Mouse (Mus musculus) intestine, embryonic 15.5 days (tissue): ENCODE data around the gene Ccdc102a. TPM values are rescaled to one million over a fixed set of nuclear protein-coding genes. Genes with fewer than 3 reads are reported as not detected.

Experiments used
- ATAC-seq: fragments of 200-750 bp; cut with Nextera tagmentation; 2 replicates; pipeline ENCODE4 v1.8.0; 2017; ENCODE audit warnings: moderate TSS enrichment, moderate library complexity
- H3K27ac ChIP-seq: fragments of 300-500 bp; sonication (generic); 2 replicates; pipeline ENCODE4 v1.5.1; 2015; ENCODE audit warnings: mild to moderate bottlenecking, inconsistent platforms
- H3K27me3 ChIP-seq: fragments of 300-500 bp; sonication (generic); replicated peaks from 2 replicates; pipeline ENCODE4 v1.6.1; 2015; ENCODE audit warnings: inconsistent platforms
- H3K36me3 ChIP-seq: fragments of 300-500 bp; sonication (generic); 2 replicates; pipeline ENCODE4 v1.6.1; 2015; ENCODE audit warnings: inconsistent platforms
- H3K4me1 ChIP-seq: fragments of 300-500 bp; sonication (generic); replicated peaks from 2 replicates; pipeline ENCODE4 v1.6.1; 2015; ENCODE audit warnings: inconsistent platforms
- H3K4me2 ChIP-seq: fragments of 300-500 bp; sonication (generic); replicated peaks from 2 replicates; pipeline ENCODE4 v1.6.1; 2015; ENCODE audit warnings: mild to moderate bottlenecking, inconsistent platforms
- H3K4me3 ChIP-seq: fragments of 300-500 bp; sonication (generic); replicated peaks from 2 replicates; pipeline ENCODE4 v1.5.1; 2015; ENCODE audit warnings: inconsistent platforms
- H3K9ac ChIP-seq: fragments of 300-500 bp; sonication (generic); 2 replicates; pipeline ENCODE4 v1.6.1; 2015; ENCODE audit warnings: inconsistent platforms
- H3K9me3 ChIP-seq: fragments of 300-500 bp; sonication (generic); 2 replicates; pipeline ENCODE4 v1.6.1; 2016; ENCODE audit warnings: inconsistent platforms
- WGBS: fragments of 180-500 bp; shearing (Covaris S2); methylation state at CpG from one replicate; pipeline ENCODE4 v1.1.7; 2015; 5-methylcytosine and 5-hydroxymethylcytosine counted together
- polyA plus RNA-seq: library from polyadenylated mRNA; unstranded; fragments of >200 nt; fragmentation: Nextera tagmentation; extraction: Ambion mirVana; gene quantifications from 2 replicates; pipeline ENCODE4 v1.2.1, GENCODE M21; 2015

Ccdc102a gene
- polyA plus RNA-seq, 1 experiment from 2014 or later = 20.7 TPM

DNA sequence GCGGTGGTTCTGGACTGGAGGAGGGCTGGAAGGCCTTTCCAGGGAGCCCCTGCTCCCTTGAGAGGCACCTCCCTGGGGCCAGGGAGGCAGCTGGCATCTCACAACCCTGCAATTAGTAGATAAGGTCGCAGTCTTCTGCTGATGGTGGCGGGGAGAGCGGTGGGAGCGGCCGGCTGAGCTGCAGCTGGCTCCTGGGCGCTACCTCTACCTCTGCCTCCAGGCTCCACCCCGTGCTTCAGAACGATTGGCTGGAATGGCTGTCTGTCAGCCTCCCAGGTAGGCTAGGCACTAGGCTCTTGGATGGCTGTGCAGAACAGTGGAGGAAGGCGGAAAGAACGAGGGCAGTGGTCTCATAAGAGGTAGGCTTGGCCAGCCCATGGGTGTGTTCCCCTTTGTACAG, 18.6 kb downstream of the Ccdc102a start:
- Histone ChIP-seq H3K27me3 (no peaks in the 10 kb centered on the region), H3K9ac (no peak overlapping the region), H3K4me2 (peak overlapping the region; percentile 52), H3K36me3 (peaks cover 2% of the 10 kb centered on the region; the same call in 1 of the 2 replicates), H3K9me3 (no peaks in the 10 kb centered on the region), H3K4me1 (peaks cover 33% of the 10 kb centered on the region), H3K27ac (peak overlapping the region; percentile 73), H3K4me3 (peak overlapping the region; percentile 15; the same call in 1 of the 2 replicates)
- WGBS = 13% methylated on average over 11 of the region's 11 CpGs
- peak; percentile 93 for ATAC-seq

DNA sequence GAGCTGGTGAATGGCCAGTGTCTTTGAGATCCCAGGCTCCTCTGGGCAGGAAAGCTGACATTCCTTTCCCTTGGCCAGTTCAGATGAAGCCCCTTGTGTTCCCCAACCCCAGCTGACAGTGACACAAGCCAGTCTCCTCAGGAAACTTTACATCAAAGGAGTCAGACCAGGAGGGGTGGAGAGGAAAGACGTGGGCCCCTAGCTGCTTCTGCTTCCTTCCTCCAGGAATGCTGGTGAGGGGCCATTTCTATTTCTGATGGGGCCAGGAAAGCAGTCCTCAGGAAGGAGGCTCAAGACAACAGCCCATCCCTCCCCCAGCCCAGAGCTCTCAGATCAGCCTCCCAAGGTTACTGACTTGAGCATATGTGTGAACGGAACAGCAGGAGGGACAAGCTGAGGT, 25.0 kb downstream of the Ccdc102a start:
- 0 out of 2 replicates have a peak, but pooled peaks cover 11% of the 10 kb centered on the region for H3K4me1 ChIP-seq
- ATAC-seq = peak; percentile 24; the same call in 1 of the 2 replicates
- H3K4me2 ChIP-seq = no peak overlapping the region
- no peaks in the 10 kb centered on the region for H3K9me3 ChIP-seq
- H3K4me3 ChIP-seq = no peak overlapping the region
- no peak overlapping the region for H3K9ac ChIP-seq
- 21% methylated on average over 2 of the region's 2 CpGs for WGBS
- H3K27ac ChIP-seq = no peak overlapping the region
- no peaks in the 10 kb centered on the region for H3K36me3 ChIP-seq
- no peaks in the 10 kb centered on the region for H3K27me3 ChIP-seq

DNA sequence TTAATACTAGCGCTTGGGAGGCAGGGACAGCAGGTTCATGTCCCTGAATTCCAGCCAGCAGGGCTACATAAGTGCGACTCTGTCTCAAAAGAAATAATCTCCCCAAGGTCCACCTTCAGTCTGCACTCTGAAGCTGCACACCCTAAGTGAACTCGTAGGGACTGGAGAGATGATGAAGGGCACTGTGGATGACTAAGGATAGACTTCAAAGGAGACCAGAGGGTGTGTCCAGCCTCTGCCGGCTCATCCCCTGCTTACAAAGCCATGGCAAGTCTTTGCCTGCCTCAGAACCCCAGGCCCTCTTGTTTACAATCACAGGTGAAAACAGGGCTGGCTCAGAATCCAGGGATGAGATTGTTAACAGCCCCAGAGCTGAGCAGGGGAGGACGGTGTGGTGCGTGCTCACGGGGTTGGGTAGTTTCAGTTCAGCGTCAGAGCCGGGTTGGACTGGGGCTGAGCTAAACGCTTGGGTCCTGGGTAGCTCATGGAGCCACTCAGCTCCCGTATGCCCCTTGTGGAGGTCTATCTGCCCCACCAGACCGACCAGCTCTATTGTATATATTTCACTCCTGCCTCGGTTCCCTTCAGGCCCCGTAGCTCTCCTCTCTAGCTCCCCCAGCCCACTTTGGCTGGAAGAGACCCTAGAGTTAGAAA, 29.4 kb downstream of the Ccdc102a start:
- H3K4me3 ChIP-seq = no peak overlapping the region
- ATAC-seq = 0 out of 2 replicates have a peak, but pooled peaks have one; percentile 50
- no peak overlapping the region for H3K27ac ChIP-seq
- H3K36me3 ChIP-seq = no peaks in the 10 kb centered on the region
- 26% methylated on average over 14 of the region's 14 CpGs for WGBS
- peak overlapping the region; percentile 42 for H3K4me2 ChIP-seq
- H3K4me1 ChIP-seq = 0 out of 2 replicates have a peak, but pooled peaks cover 11% of the 10 kb centered on the region
- no peaks in the 10 kb centered on the region for H3K27me3 ChIP-seq
- H3K9ac ChIP-seq = no peak overlapping the region
- H3K9me3 ChIP-seq = no peaks in the 10 kb centered on the region

DNA sequence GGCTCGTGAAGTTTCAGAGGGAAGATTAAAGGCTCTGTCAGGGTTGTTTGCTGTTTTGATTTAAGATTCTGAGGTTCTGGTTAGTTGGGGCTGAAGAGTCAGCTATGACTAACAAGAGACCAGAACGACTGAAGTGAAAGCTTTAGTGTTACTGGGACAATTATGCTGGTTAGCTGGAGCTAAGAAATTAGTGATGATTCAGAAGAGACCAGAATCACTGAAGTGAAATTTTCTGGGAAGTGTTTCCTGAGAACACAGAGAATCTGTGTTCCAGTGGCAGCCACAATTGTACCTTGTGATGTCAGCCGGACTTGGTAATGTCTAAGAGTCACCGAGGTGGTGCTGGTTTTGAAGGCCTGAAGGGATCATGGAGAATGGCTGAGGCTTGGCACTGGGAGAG, 37.2 kb downstream of the Ccdc102a start:
- ATAC-seq = no peak
- 61% methylated on average over 4 of the region's 4 CpGs for WGBS
- Histone ChIP-seq H3K27ac (no peak overlapping the region), H3K4me1 (peaks cover 6% of the 10 kb centered on the region), H3K27me3 (no peaks in the 10 kb centered on the region), H3K36me3 (no peaks in the 10 kb centered on the region), H3K9me3 (no peaks in the 10 kb centered on the region), H3K9ac (no peak overlapping the region; the same call in 1 of the 2 replicates), H3K4me3 (no peak overlapping the region), H3K4me2 (no peak overlapping the region)

DNA sequence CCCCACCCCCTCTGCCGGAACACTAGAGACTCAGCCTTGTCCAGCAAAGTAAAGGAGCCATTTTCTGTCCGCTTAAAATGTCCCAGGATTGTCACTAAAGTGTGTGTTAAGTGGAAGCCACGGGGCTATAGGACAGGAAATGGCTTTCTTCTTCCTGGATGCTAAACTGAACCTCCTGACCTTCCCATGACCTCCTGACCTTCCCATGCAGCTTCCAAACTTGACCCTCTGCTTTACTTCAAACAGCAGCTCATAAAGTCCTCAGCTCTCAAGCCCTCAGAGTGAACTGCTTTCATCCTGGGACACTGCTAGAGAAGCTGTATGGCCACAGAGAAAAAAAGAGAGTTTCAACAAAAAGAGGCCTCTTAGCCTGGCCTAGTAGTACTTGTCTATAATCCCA, 41.1 kb downstream of the Ccdc102a start:
- H3K4me2 ChIP-seq = peak overlapping the region; percentile 72
- peak overlapping the region; percentile 36; the same call in 1 of the 2 replicates for H3K27ac ChIP-seq
- no peaks in the 10 kb centered on the region for H3K27me3 ChIP-seq
- H3K4me1 ChIP-seq = peaks cover 24% of the 10 kb centered on the region
- H3K9me3 ChIP-seq = no peaks in the 10 kb centered on the region
- no peak overlapping the region for H3K4me3 ChIP-seq
- H3K9ac ChIP-seq = no peak overlapping the region
- 36% methylated on average over 3 of the region's 3 CpGs for WGBS
- ATAC-seq = no peak
- H3K36me3 ChIP-seq = no peaks in the 10 kb centered on the region

DNA sequence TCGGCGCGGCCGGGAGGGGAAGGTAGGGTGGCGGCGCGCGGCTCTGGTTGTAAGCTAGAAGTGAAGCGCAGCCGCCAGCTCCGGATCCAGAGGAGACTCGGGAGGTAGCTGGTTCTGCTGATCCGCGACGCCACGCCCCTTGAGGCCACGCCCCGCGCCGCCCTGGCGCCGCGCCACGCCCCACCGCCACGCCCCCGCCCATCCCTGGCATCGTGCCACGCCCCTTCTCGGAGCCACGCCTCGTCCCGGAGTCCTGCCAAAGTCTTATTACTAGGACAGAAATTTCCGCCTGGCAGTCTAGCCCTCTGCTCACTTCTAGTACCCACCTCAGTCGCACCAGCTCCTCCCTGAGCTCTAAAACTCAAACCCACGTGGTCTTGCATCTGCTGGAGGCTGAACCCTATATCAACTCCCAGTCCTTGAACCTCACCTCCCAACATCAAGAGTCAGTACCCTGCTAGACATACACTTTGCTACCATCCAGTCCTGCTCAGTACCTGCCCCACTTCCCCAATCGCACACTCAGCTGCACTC, 41.6 kb downstream of the Ccdc102a start, which contains the start of gene Dok4:
Gene Dok4 (minus strand): TSS at position 134 of the 534 bp plus-strand sequence.
- peak; percentile 79 for ATAC-seq
- WGBS = 1% methylated on average over 37 of the region's 37 CpGs

DNA sequence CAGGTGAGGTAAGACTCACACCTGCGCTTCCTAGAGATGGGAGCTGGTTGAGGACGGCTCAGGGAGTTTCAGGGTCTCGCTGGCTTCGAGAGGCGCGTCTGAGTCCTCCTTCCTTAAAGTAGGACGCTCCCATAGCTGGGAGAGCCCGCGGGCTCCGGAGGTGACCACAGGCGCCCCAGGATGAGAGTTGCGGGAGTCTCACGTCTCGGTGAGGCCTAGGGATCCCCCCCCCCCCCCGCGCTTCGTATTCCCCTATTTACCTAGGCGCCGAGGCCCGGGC, 42.1 kb downstream of the Ccdc102a start:
- Histone ChIP-seq H3K9me3 (no peaks in the 10 kb centered on the region), H3K4me2 (peak overlapping the region; percentile 72), H3K36me3 (no peaks in the 10 kb centered on the region), H3K27me3 (no peaks in the 10 kb centered on the region), H3K4me3 (peak overlapping the region; percentile 66), H3K27ac (peak overlapping the region; percentile 85), H3K4me1 (peaks cover 32% of the 10 kb centered on the region), H3K9ac (peak overlapping the region; percentile 63)
- peak; percentile 9 for ATAC-seq
- WGBS = 0% methylated on average over 20 of the region's 20 CpGs

More for the DNA sequence above, 41.6 kb downstream of the Ccdc102a start, which contains the start of gene Dok4:
- H3K4me1 ChIP-seq = peaks cover 30% of the 10 kb centered on the region
- peak within 1 kb of the TSS; percentile 66 for H3K4me3 ChIP-seq
- H3K27me3 ChIP-seq = no peaks in the 10 kb centered on the region
- H3K27ac ChIP-seq = peak within 1 kb of the TSS; percentile 85
- H3K4me2 ChIP-seq = peak within 1 kb of the TSS; percentile 72
- peak within 1 kb of the TSS; percentile 63 for H3K9ac ChIP-seq
- H3K36me3 ChIP-seq = no peaks in the 10 kb centered on the region
- H3K9me3 ChIP-seq = no peaks in the 10 kb centered on the region

DNA sequence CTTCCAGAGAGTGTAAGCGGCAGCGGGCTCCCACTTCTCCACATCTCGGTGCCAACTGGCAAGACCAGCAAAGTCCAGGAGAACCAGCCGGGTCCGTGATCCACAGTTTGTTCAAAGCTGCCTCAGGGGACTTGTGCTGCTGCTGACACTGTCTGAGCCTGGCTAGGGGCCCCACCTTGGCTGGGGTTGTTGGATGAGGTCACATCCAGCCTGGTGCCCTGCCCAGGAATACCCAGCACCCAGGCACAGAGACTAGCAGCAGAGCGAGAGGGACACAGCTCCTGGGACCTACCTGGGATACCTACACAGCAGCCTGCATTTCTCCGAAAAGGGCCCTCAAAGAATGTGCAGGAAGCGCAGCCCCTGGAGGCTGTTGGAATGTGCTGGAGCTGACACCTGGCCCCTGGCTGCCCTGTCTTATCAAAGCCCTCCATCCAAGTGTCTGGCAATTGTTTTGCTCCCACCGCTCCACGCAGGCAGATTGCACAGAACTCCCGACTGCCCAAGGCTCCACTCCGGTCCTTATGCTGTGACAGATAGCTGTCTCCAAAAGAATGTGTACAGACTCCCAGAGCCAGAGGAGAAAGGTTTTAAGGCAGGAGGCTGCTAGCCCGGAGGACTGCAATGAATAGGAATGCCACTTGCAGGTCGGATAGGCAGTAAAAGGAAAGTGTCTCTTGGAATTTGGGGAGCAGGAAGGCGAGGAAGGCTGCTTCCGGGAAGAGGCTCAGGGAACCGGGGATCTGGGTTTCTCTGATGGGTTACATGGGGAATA, 42.6 kb downstream of the Ccdc102a start:
- H3K9me3 ChIP-seq = no peaks in the 10 kb centered on the region
- H3K4me1 ChIP-seq = peaks cover 36% of the 10 kb centered on the region
- H3K4me3 ChIP-seq = peak overlapping the region; percentile 66
- no peaks in the 10 kb centered on the region for H3K36me3 ChIP-seq
- H3K27me3 ChIP-seq = no peaks in the 10 kb centered on the region
- ATAC-seq = no peak
- peak overlapping the region; percentile 85; the same call in 1 of the 2 replicates for H3K27ac ChIP-seq
- WGBS = 10% methylated on average over 17 of the region's 17 CpGs
- H3K4me2 ChIP-seq = peak overlapping the region; percentile 72
- H3K9ac ChIP-seq = peak overlapping the region; percentile 63

DNA sequence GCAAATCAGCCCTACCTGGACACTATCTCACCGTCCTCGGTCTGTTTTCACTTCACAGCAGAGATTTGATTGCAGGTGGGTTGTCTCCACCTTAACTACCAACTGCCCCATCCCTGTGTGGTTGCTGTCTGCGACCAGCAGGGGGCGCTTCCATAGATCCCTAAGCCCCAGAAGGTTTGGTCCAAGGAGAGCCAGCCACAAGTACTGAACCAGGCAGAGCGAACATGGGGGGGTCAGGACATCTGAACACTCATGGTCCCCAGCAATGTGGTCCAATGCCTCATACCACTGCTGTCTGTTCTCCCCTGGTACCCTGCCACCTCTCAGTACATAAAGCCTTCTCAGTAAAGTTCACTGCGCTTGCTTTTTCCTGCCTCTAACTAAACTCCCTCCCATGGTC, 43.5 kb downstream of the Ccdc102a start:
- H3K36me3 ChIP-seq = no peaks in the 10 kb centered on the region
- H3K27me3 ChIP-seq = no peaks in the 10 kb centered on the region
- peak overlapping the region; percentile 72 for H3K4me2 ChIP-seq
- H3K9me3 ChIP-seq = no peaks in the 10 kb centered on the region
- H3K4me1 ChIP-seq = peaks cover 45% of the 10 kb centered on the region
- ATAC-seq = peak; percentile 11; the same call in 1 of the 2 replicates
- peak overlapping the region; percentile 63; the same call in 1 of the 2 replicates for H3K9ac ChIP-seq
- 11% methylated on average over 6 of the region's 6 CpGs for WGBS
- peak overlapping the region; percentile 66 for H3K4me3 ChIP-seq
- H3K27ac ChIP-seq = no peak overlapping the region

DNA sequence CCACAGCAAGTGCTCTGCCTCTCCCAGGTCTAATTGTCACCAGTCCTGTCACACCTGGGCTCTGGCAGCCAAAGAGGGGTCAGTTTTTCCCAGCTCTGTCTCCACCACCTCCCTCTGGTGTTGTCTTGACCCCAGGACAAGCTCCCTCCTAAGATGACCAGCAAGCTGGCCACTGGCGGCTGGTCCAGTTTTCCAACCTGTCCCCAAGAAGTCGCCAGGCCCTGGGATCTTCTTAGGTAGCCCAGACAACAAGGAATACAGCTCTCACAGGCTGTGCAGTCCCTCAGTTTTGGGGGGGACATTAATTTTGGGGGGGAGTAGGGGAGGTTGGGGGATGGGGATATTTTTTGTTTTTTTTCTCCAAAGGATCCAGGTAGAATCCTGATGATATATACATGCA, 45.3 kb downstream of the Ccdc102a start:
- peak overlapping the region; percentile 45 for H3K4me3 ChIP-seq
- 91% methylated on average over 2 of the region's 2 CpGs for WGBS
- no peaks in the 10 kb centered on the region for H3K27me3 ChIP-seq
- peak overlapping the region; percentile 92 for H3K27ac ChIP-seq
- H3K36me3 ChIP-seq = no peaks in the 10 kb centered on the region
- no peak for ATAC-seq
- peaks cover 52% of the 10 kb centered on the region for H3K4me1 ChIP-seq
- H3K9ac ChIP-seq = peak overlapping the region; percentile 45
- H3K4me2 ChIP-seq = peak overlapping the region; percentile 89
- no peaks in the 10 kb centered on the region for H3K9me3 ChIP-seq

DNA sequence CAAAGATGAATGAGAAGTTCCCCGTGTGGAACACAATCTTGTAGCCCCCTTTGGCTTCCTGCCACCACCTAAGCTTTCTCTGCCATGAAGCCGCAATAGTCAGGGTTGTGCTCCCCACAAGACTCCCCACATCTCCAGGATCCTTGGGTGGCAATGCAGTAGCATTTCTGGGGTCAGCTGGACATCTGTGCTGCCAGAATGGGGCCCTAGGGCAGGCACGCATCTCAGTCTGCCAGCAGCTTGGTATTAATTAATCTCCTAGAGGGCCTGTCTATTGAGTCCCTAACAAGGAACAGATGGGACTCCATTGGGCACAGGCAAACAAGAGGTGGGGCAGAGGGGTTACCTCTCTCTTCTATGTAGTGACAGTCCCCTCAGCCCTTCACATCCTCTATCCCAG, 45.7 kb downstream of the Ccdc102a start:
- 53% methylated on average over 3 of the region's 3 CpGs for WGBS
- ATAC-seq = no peak
- no peaks in the 10 kb centered on the region for H3K9me3 ChIP-seq
- H3K36me3 ChIP-seq = peaks cover 2% of the 10 kb centered on the region; the same call in 1 of the 2 replicates
- H3K9ac ChIP-seq = peak overlapping the region; percentile 45
- peak overlapping the region; percentile 45 for H3K4me3 ChIP-seq
- H3K4me2 ChIP-seq = peak overlapping the region; percentile 89
- peaks cover 52% of the 10 kb centered on the region for H3K4me1 ChIP-seq
- H3K27me3 ChIP-seq = no peaks in the 10 kb centered on the region
- peak overlapping the region; percentile 92 for H3K27ac ChIP-seq
